Mouse (Mus musculus) macrophage (primary cell): ENCODE data around the gene Evpl. TPM values are rescaled to one million over a fixed set of nuclear protein-coding genes. Genes with fewer than 3 reads are reported as not detected.

Source experiments
- H3K27ac ChIP-seq: fragments of 350-480 bp; formaldehyde crosslinking; 2 replicates; pipeline ENCODE4 v1.9.0; 2021
- H3K36me3 ChIP-seq: fragments of 350-480 bp; formaldehyde crosslinking; 2 replicates; pipeline ENCODE4 v1.9.0; 2021; ENCODE audit errors: inconsistent target
- H3K4me3 ChIP-seq: fragments of 350-480 bp; formaldehyde crosslinking; 2 replicates; pipeline ENCODE4 v1.9.0; 2021; ENCODE audit errors: inconsistent target
- H3K79me2 ChIP-seq: fragments of 350-480 bp; formaldehyde crosslinking; 2 replicates; pipeline ENCODE4 v1.9.0; 2021; ENCODE audit errors: inconsistent target
- WGBS: methylation state at CpG from one replicate; pipeline ENCODE4 v1.1.7; 2026; ENCODE audit warnings: inconsistent platforms; ENCODE audit not compliant: missing documents; 5-methylcytosine and 5-hydroxymethylcytosine counted together
- polyA plus RNA-seq: library from polyadenylated mRNA; stranded (reverse); fragments of 250-400 nt; gene quantifications from 3 replicates; pipeline ENCODE4 v1.2.4, GENCODE M21; 2018; ENCODE audit warnings: inconsistent platforms

Evpl gene
- polyA plus RNA-seq, 1 experiment from 2014 or later = not detected

GRCm38 (mm10) chr11:116212847-116213246, 25.0 kb downstream of the Evpl start:
- WGBS = 91% methylated on average over 4 of the region's 6 CpGs

GRCm38 (mm10) chr11:116210696-116211095, 27.2 kb downstream of the Evpl start:
- Histone ChIP-seq H3K27ac (no peak overlapping the region), H3K79me2 (no peaks in the 10 kb centered on the region), H3K4me3 (no peak overlapping the region), H3K36me3 (peaks cover 30% of the 10 kb centered on the region)
- 92% methylated on average over 5 of the region's 5 CpGs for whole genome bisulfite sequencing

More at GRCm38 (mm10) chr11:116212847-116213246, 25.0 kb downstream of the Evpl start:
- peaks cover 9% of the 10 kb centered on the region; the same call in 1 of the 2 replicates for H3K36me3 ChIP-seq
- H3K27ac ChIP-seq = no peak overlapping the region
- H3K4me3 ChIP-seq = no peak overlapping the region
- no peaks in the 10 kb centered on the region for H3K79me2 ChIP-seq

DNA sequence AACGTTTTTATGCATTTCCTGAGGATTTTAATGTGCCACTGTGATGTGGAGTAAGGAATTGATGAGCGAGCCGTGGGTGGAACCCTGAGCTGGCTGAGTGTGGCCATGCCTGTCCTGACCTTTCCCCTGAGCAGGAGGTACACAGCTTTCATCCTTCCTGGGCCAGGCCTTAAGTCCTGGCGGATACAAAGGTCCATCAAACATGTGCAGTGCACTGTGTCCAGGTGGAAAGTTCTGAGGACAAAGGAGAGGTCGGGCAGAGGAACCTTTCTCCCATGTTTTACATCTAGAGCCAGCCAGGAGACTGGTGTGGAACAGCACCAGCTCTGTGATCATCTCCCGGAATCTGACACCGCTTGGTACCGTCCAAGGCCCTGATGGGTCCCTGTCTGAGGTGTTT, 28.6 kb downstream of the Evpl start:
- H3K79me2 ChIP-seq = no peaks in the 10 kb centered on the region
- WGBS = 89% methylated on average over 5 of the region's 8 CpGs
- peaks cover 43% of the 10 kb centered on the region for H3K36me3 ChIP-seq
- H3K4me3 ChIP-seq = no peak overlapping the region
- no peak overlapping the region for H3K27ac ChIP-seq

GRCm38 (mm10) chr11:116208660-116209059, 29.2 kb downstream of the Evpl start:
- no peaks in the 10 kb centered on the region; the same call in 1 of the 2 replicates for H3K79me2 ChIP-seq
- H3K27ac ChIP-seq = no peak overlapping the region
- peaks cover 45% of the 10 kb centered on the region for H3K36me3 ChIP-seq
- H3K4me3 ChIP-seq = no peak overlapping the region
- WGBS = 92% methylated on average over 3 of the region's 3 CpGs

- H3K4me3 ChIP-seq = no peak overlapping the region
- no peak overlapping the region for H3K27ac ChIP-seq
- WGBS = 93% methylated on average over 3 of the region's 4 CpGs
- H3K36me3 ChIP-seq = peaks cover 43% of the 10 kb centered on the region
- H3K79me2 ChIP-seq = peaks cover 9% of the 10 kb centered on the region; the same call in 1 of the 2 replicates
These were observed 31.2 kb downstream of the Evpl start for GRCm38 (mm10) chr11:116206678-116207077.

DNA sequence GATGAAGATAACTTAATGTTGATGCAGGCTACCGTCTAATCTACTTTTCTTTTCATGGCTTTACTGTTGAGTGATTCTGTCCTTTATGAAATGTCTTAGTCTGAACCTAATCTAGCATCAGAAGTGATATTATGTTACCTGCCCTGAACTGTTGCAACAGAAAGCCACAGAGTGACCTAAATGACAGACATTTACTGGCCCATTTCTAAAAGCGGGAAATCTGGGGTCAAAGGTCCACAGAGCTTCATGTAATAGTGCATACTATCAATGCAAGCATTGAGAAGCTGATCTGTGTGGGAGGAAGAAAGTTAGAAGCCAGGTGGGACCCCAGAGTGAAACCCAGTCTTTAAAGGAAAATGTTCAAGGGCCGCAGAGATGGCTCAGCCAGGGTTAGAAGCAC, 34.7 kb downstream of the Evpl start:
- H3K79me2 ChIP-seq = peaks cover 35% of the 10 kb centered on the region
- WGBS = 90% methylated on average over 3 of the region's 3 CpGs
- no peak overlapping the region for H3K27ac ChIP-seq
- H3K36me3 ChIP-seq = peaks cover 40% of the 10 kb centered on the region
- H3K4me3 ChIP-seq = no peak overlapping the region

GRCm38 (mm10) chr11:116201151-116201550, 36.7 kb downstream of the Evpl start:
- Histone ChIP-seq H3K27ac (no peak overlapping the region), H3K36me3 (peaks cover 24% of the 10 kb centered on the region), H3K79me2 (peaks cover 55% of the 10 kb centered on the region), H3K4me3 (no peak overlapping the region)
- WGBS = 97% methylated on average over 2 of the region's 2 CpGs

- 0 out of 2 replicates have a peak, but pooled peaks cover 6% of the 10 kb centered on the region for H3K36me3 ChIP-seq
- H3K4me3 ChIP-seq = peak within 1 kb of the TSS; percentile 95
- H3K27ac ChIP-seq = peak within 1 kb of the TSS; percentile 91
- 1% methylated on average over 40 of the region's 62 CpGs for WGBS
- peaks cover 66% of the 10 kb centered on the region for H3K79me2 ChIP-seq
These were observed 39.0 kb downstream of the Evpl start, which contains the start of the genes Ten1 and Acox1 for GRCm38 (mm10) chr11:116198639-116199531. Gene Ten1 (plus strand): TSS chr11:116198855. Gene Acox1 (minus strand): TSS chr11:116199045.

GRCm38 (mm10) chr11:116198132-116198531, 39.7 kb downstream of the Evpl start:
- Histone ChIP-seq H3K79me2 (peaks cover 74% of the 10 kb centered on the region), H3K36me3 (no peaks in the 10 kb centered on the region), H3K4me3 (peak overlapping the region; percentile 95), H3K27ac (peak overlapping the region; percentile 91)
- WGBS = 5% methylated on average over 13 of the region's 13 CpGs

- no peak overlapping the region for H3K27ac ChIP-seq
- peaks cover 79% of the 10 kb centered on the region for H3K79me2 ChIP-seq
- 72% methylated on average over 6 of the region's 6 CpGs for WGBS
- H3K36me3 ChIP-seq = no peaks in the 10 kb centered on the region
- H3K4me3 ChIP-seq = peak overlapping the region; percentile 95
These were observed 40.3 kb downstream of the Evpl start for GRCm38 (mm10) chr11:116197584-116197906.

DNA sequence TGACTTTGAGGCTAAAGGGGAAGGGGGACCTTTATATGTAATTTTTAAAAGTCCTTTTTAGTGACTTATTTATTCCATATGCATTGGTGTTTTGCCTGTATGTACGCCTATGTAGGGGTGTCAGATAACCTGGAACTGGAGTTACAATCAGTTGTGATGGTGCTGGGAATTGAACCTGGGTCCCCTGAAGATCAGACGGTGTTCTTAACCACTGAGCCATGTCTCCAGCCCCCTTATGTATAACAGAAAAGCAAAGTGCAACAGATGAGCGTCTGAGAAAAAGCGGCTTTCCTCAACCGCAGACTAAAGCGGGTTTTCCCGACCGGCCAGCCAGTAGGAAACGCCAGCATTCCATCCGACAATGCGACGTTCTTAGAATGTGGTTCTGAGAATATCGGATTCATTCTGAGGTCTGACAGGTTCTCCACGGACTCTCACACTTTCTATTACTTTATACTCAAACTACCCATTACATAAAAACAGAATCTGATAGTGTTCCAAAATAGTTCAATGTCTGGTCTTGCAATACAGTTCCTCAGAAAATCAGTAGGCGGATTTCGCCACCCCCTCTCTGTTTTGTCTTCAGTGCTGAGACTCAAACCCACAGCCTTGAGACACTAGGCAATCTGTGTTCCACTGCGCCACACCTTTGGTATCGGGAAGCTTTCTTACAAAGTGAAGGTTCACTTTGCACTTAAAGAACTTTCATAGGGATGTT, 40.9 kb downstream of the Evpl start:
- Histone ChIP-seq H3K79me2 (peaks cover 79% of the 10 kb centered on the region), H3K27ac (no peak overlapping the region), H3K36me3 (no peaks in the 10 kb centered on the region), H3K4me3 (no peak overlapping the region)
- WGBS = 94% methylated on average over 18 of the region's 18 CpGs

- no peak overlapping the region for H3K27ac ChIP-seq
- peaks cover 4% of the 10 kb centered on the region; the same call in 1 of the 2 replicates for H3K36me3 ChIP-seq
- H3K4me3 ChIP-seq = no peak overlapping the region
- peaks cover 79% of the 10 kb centered on the region for H3K79me2 ChIP-seq
- 68% methylated on average over 3 of the region's 3 CpGs for WGBS
These were observed 41.5 kb downstream of the Evpl start for GRCm38 (mm10) chr11:116196336-116196735.

DNA sequence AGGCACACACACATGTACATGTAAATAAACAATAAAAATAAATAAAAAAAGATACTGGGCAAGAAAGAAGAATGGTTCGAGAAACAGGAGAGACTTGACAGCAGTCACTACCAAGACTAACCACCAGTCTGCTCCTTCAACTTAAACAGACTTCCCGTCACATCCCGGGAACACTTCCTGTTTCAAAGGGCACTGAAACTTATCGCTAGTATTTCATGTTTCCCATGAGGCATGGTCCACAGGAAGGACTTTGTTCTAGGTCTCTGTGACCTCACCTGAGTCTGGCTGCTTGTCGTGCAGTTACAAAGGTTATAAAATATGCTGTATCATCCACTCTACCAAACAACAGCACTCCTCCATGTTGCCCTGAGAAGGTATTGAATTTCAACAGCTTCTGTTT, 42.6 kb downstream of the Evpl start:
- no peak overlapping the region for H3K4me3 ChIP-seq
- 0% methylated on average over 5 of the region's 5 CpGs for WGBS
- H3K79me2 ChIP-seq = peaks cover 79% of the 10 kb centered on the region
- H3K27ac ChIP-seq = peak overlapping the region; percentile 22
- H3K36me3 ChIP-seq = peaks cover 12% of the 10 kb centered on the region; the same call in 1 of the 2 replicates

GRCm38 (mm10) chr11:116194619-116195018, 43.3 kb downstream of the Evpl start:
- Histone ChIP-seq H3K36me3 (peaks cover 18% of the 10 kb centered on the region; the same call in 1 of the 2 replicates), H3K79me2 (peaks cover 79% of the 10 kb centered on the region), H3K4me3 (no peak overlapping the region), H3K27ac (peak overlapping the region; percentile 22; the same call in 1 of the 2 replicates)
- WGBS = 21% methylated on average over 8 of the region's 8 CpGs
